Mouse (Mus musculus): Measurements from ENCODE around the gene Ldlrad1.

DNA sequence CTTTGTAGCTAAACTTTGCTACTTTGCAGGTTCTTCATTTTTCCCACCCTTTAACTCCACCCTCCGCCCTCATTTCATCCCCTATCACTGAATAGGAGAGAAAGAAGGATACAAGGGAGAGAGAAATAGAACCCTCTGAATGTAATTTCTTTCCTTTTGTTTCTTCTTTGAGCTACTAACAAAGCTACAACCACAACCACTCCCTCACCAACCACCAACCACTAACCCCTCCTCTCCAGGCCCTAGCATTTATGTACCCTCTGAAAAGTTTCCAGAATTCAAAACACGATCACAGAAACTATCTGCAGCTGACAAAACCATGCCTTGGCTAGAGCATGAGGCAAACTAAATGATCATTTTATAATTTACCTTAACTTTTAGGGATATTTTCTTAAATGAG is 12.5 kb upstream of the Ldlrad1 start:
- TF ChIP-seq CTCF (conservative IDR thresholded peaks at IDR 0.05; ENCODE audit: low read length) (no peak), POU5F1 (IDR thresholded peaks at IDR 0.05; ENCODE audit: borderline replicate concordance, low read length) (no peak)

All from E14TG2a.4 (cell line).